17 mouse cellular contexts compared by ENCODE assay signal in genomic region chr5:6716179-6716578, GRCm38 (mm10).
"Had no signal": no experiment of that assay in that cellular context is flagged by ENCODE, and none has a peak within 500 bp of the region (broad histone marks: within the 10 kb centered on the region; RNA-seq: fewer than 3 reads in every experiment).

No protein-coding gene starts in this region.

- H3K9me3 ChIP-seq: limb, embryonic 15.5 days; midbrain, embryonic 10.5 days; neural tube, embryonic 13.5 days had no signal

- H3K9ac ChIP-seq: limb, embryonic 15.5 days; neural tube, embryonic 13.5 days had no signal

- H3K4me2 ChIP-seq: limb, embryonic 15.5 days; neural tube, embryonic 13.5 days had no signal

- H3K36me3 ChIP-seq: limb, embryonic 15.5 days; midbrain, embryonic 10.5 days; neural tube, embryonic 13.5 days had no signal

- DNase-seq: kidney, adult 18-20 months; kidney, postnatal 10 days; kidney, postnatal 4 days; lung, adult 2 months; lung, postnatal 36 days; midbrain, embryonic 14.5 days; retina, postnatal 1 day; right cerebral cortex, postnatal 4 days; spleen, adult 18-20 months; thymus, adult 18-20 months; thymus, postnatal 14 days had no signal

- H3K4me1 ChIP-seq: limb, embryonic 15.5 days; midbrain, embryonic 10.5 days; neural tube, embryonic 13.5 days had no signal

- H3K4me3 ChIP-seq: layer of hippocampus, adult 2 months; limb, embryonic 15.5 days; midbrain, embryonic 10.5 days; myocyte; neural tube, embryonic 13.5 days had no signal

- H3K27me3 ChIP-seq: limb, embryonic 15.5 days; neural tube, embryonic 13.5 days had no signal

- H3K27ac ChIP-seq: layer of hippocampus, adult 2 months; limb, embryonic 15.5 days; midbrain, embryonic 10.5 days; neural tube, embryonic 13.5 days had no signal

- ATAC-seq: lung, postnatal 0 days had no signal
